ENCODE assay signal across 8 mouse cellular contexts in genomic region chr4:106679152-106679551, GRCm38 (mm10). TPM values are rescaled to one million over a fixed set of nuclear protein-coding genes. Genes with fewer than 3 reads are reported as not detected.
A peak's percentile ranks its signal among the peaks of the same experiment; 100 is the strongest.
DNase-seq lines count a peak whose midpoint lies in the region; ATAC-seq lines count a peak whose summit lies in the region.

No protein-coding gene starts in this region.

- intact Hi-C loops in heart, postnatal 10 days (cut with DNase I) = loop anchor here (2.0 kb wide), 1 partner anchor 28 kb away; the partner anchor contains the start of gene Pars2

- peaks cover 34% of the 10 kb centered on the region for H3K36me3 ChIP-seq in heart, embryonic 14.5 days (ENCODE audit: control insufficient read depth, insufficient read depth, low read length)
- peaks cover 24% of the 10 kb centered on the region for H3K36me3 ChIP-seq in hindbrain, embryonic 12.5 days

- H3K4me3 ChIP-seq in heart, embryonic 14.5 days (ENCODE audit: control insufficient read depth in 1 of 2, insufficient read depth in 1 of 2, low read depth in 1 of 2, low read length in 2 of 2) = peak overlapping the region; percentile 96; a peak in 3 of 4 replicates
- H3K4me3 ChIP-seq in hindbrain, embryonic 12.5 days = peak overlapping the region; percentile 72

- no peak for DNase-seq in heart, postnatal 10 days
- no peak for DNase-seq in layer of hippocampus, adult 11-12 months (ENCODE audit: low spot score)
- DNase-seq in MN1 (ENCODE audit: low spot score) = no peak
- DNase-seq in urinary bladder, postnatal 25 days (ENCODE audit: low spot score) = no peak

- no peaks in the 10 kb centered on the region for H3K27me3 ChIP-seq in heart, embryonic 14.5 days (ENCODE audit: control insufficient read depth, insufficient read depth, low read length)
- H3K27me3 ChIP-seq in hindbrain, embryonic 12.5 days = no peaks in the 10 kb centered on the region

- ATAC-seq in heart, embryonic 14.5 days (ENCODE audit: insufficient number of reproducible peaks, insufficient read depth, low FRiP score, low read depth) = no peak
- ATAC-seq in common myeloid progenitor, adult 5-6 weeks (replicated peaks; ENCODE audit: low read depth, poor library complexity, severe bottlenecking) = 0 out of 2 replicates have a peak, but pooled peaks have one; percentile 0
- ATAC-seq in hindbrain, embryonic 12.5 days (ENCODE audit: low FRiP score) = peak; percentile 59
- ATAC-seq in megakaryocyte-erythroid progenitor cell, adult 5-6 weeks (replicated peaks; ENCODE audit: low FRiP score, low TSS enrichment, poor library complexity, severe bottlenecking) = 0 out of 2 replicates have a peak, but pooled peaks have one; percentile 0

- no peak overlapping the region; the same call in 1 of the 2 replicates for H3K9ac ChIP-seq in heart, embryonic 14.5 days (ENCODE audit: low read length)
- H3K9ac ChIP-seq in hindbrain, embryonic 12.5 days = no peak overlapping the region

- H3K9me3 ChIP-seq in heart, embryonic 14.5 days (ENCODE audit: control insufficient read depth, low read length) = no peaks in the 10 kb centered on the region
- no peaks in the 10 kb centered on the region for H3K9me3 ChIP-seq in hindbrain, embryonic 12.5 days (replicated peaks)

- peaks cover 2 to 6% of the 10 kb centered on the region in 2 experiments; a peak in 3 of 4 replicates for H3K4me1 ChIP-seq in heart, embryonic 14.5 days (ENCODE audit: control insufficient read depth in 2 of 2, insufficient read depth in 2 of 2, low read length in 2 of 2)
- H3K4me1 ChIP-seq in hindbrain, embryonic 12.5 days = peaks cover 9% of the 10 kb centered on the region

- H3K4me2 ChIP-seq in heart, embryonic 14.5 days (ENCODE audit: low read length) = peak overlapping the region; percentile 92
- H3K4me2 ChIP-seq in hindbrain, embryonic 12.5 days (replicated peaks) = peak overlapping the region; percentile 87

- WGBS in heart, embryonic 14.5 days = 45% methylated on average over 3 of the region's 3 CpGs
- 43% methylated on average over 3 of the region's 3 CpGs for WGBS in hindbrain, embryonic 12.5 days

- H3K27ac ChIP-seq in heart, embryonic 14.5 days (replicated peaks in 1 of 2; ENCODE audit: control insufficient read depth in 1 of 2, insufficient read depth in 1 of 2, low read depth in 2 of 2, low read length in 2 of 2) = no peak overlapping the region
- no peak overlapping the region for H3K27ac ChIP-seq in hindbrain, embryonic 12.5 days

RNA-seq across cellular contexts. Expression of gene Ttc4, which starts 0.4 kb away (rescaled TPM):
- polyA plus RNA-seq in heart, embryonic 14.5 days (2014; fragmentation: Nextera tagmentation; extraction: Ambion mirVana) = 52.0 and 54.4 TPM in 2 replicates
- total RNA-seq in heart, postnatal 10 days (2021) = 10 to 100 TPM; 19.9 to 21.9 TPM
- total RNA-seq in common myeloid progenitor, adult 5-6 weeks (2017) = 33.4 and 43.4 TPM in 2 replicates
- polyA plus RNA-seq in hindbrain, embryonic 12.5 days (2016; fragmentation: Nextera tagmentation; extraction: Ambion mirVana) = 97.6 and 99.6 TPM in 2 replicates
- 53.0 and 56.3 TPM in 2 replicates for total RNA-seq in megakaryocyte-erythroid progenitor cell, adult 5-6 weeks (2014; fragmentation: Nextera tagmentation)
- 34.8 and 47.4 TPM in 2 replicates for total RNA-seq in megakaryocyte-erythroid progenitor cell, adult 5-6 weeks (2017)

RNA-seq across cellular contexts. Expression of gene Pars2, which starts 28.3 kb away (rescaled TPM):
- polyA plus RNA-seq in heart, embryonic 14.5 days (2014; fragmentation: Nextera tagmentation; extraction: Ambion mirVana) = 10.6 TPM in 2 replicates
- total RNA-seq in heart, postnatal 10 days (2021) = 1 to 10 TPM; 4.2 to 5.0 TPM
- 7.2 and 7.7 TPM in 2 replicates for total RNA-seq in common myeloid progenitor, adult 5-6 weeks (2017)
- polyA plus RNA-seq in hindbrain, embryonic 12.5 days (2016; fragmentation: Nextera tagmentation; extraction: Ambion mirVana) = 10.6 and 11.7 TPM in 2 replicates
- total RNA-seq in megakaryocyte-erythroid progenitor cell, adult 5-6 weeks (2014; fragmentation: Nextera tagmentation) = 6.9 and 9.0 TPM in 2 replicates
- total RNA-seq in megakaryocyte-erythroid progenitor cell, adult 5-6 weeks (2017) = 5.9 and 6.4 TPM in 2 replicates

RNA-seq across cellular contexts. Expression of gene Mroh7, which starts 51.6 kb away (rescaled TPM):
- polyA plus RNA-seq in heart, embryonic 14.5 days (2014; fragmentation: Nextera tagmentation; extraction: Ambion mirVana) = 0.44 and 0.45 TPM in 2 replicates
- total RNA-seq in heart, postnatal 10 days (2021) = under 1 TPM; 0.29 to 0.60 TPM
- not detected in 2 replicates for total RNA-seq in common myeloid progenitor, adult 5-6 weeks (2017)
- polyA plus RNA-seq in hindbrain, embryonic 12.5 days (2016; fragmentation: Nextera tagmentation; extraction: Ambion mirVana) = 0.81 and 0.91 TPM in 2 replicates
- total RNA-seq in megakaryocyte-erythroid progenitor cell, adult 5-6 weeks (2014; fragmentation: Nextera tagmentation) = not detected in 2 replicates
- total RNA-seq in megakaryocyte-erythroid progenitor cell, adult 5-6 weeks (2017) = not detected in 2 replicates

RNA-seq across cellular contexts. Expression of gene Fam151a, which starts 54.5 kb away (rescaled TPM):
- polyA plus RNA-seq in heart, embryonic 14.5 days (2014; fragmentation: Nextera tagmentation; extraction: Ambion mirVana) = 0.13 and 0.32 TPM in 2 replicates
- under 1 TPM; 0.36 to 0.62 TPM for total RNA-seq in heart, postnatal 10 days (2021)
- not detected in 2 replicates for total RNA-seq in common myeloid progenitor, adult 5-6 weeks (2017)
- polyA plus RNA-seq in hindbrain, embryonic 12.5 days (2016; fragmentation: Nextera tagmentation; extraction: Ambion mirVana) = not detected in 2 replicates
- not detected in 2 replicates for total RNA-seq in megakaryocyte-erythroid progenitor cell, adult 5-6 weeks (2014; fragmentation: Nextera tagmentation)
- total RNA-seq in megakaryocyte-erythroid progenitor cell, adult 5-6 weeks (2017) = not detected in 2 replicates

RNA-seq across cellular contexts. Expression of gene Ttc22, which starts 56.9 kb away (rescaled TPM):
- 0.62 and 0.80 TPM in 2 replicates for polyA plus RNA-seq in heart, embryonic 14.5 days (2014; fragmentation: Nextera tagmentation; extraction: Ambion mirVana)
- under 1 TPM; 0.17 to 0.35 TPM for total RNA-seq in heart, postnatal 10 days (2021)
- not detected in 2 replicates for total RNA-seq in common myeloid progenitor, adult 5-6 weeks (2017)
- polyA plus RNA-seq in hindbrain, embryonic 12.5 days (2016; fragmentation: Nextera tagmentation; extraction: Ambion mirVana) = 0.68 and 0.83 TPM in 2 replicates
- not detected in 2 replicates for total RNA-seq in megakaryocyte-erythroid progenitor cell, adult 5-6 weeks (2014; fragmentation: Nextera tagmentation)
- total RNA-seq in megakaryocyte-erythroid progenitor cell, adult 5-6 weeks (2017) = not detected in 2 replicates
